Mouse (Mus musculus) kidney, adult 18-20 months (tissue): ENCODE results near the gene Nr4a1.

Experiments used
- DNase-seq: peaks from one replicate; pipeline ENCODE4 v3.0.0; 2021

Gene Nr4a1

GRCm38 (mm10) chr15:101253886-101254795 lies at the start of gene Nr4a1:
Gene Nr4a1, plus strand, starts transcription at chr15:101254269.
- DNase-seq: peak; percentile 78

GRCm38 (mm10) chr15:101204781-101205180 lies 49.3 kb upstream of the Nr4a1 start:
- DNase-seq: no peak

GRCm38 (mm10) chr15:101210228-101210627 lies 43.8 kb upstream of the Nr4a1 start:
- peak; percentile 65 for DNase-seq

- no peak for DNase-seq
These were observed 43.0 kb upstream of the Nr4a1 start for GRCm38 (mm10) chr15:101210998-101211613.

- DNase-seq: peak; percentile 77
These were observed 41.6 kb upstream of the Nr4a1 start for GRCm38 (mm10) chr15:101212435-101212834.

GRCm38 (mm10) chr15:101215136-101215535 lies 38.9 kb upstream of the Nr4a1 start:
- DNase-seq: no peak

GRCm38 (mm10) chr15:101216036-101216435 lies 38.0 kb upstream of the Nr4a1 start:
- no peak for DNase-seq

GRCm38 (mm10) chr15:101220905-101221297 lies 33.2 kb upstream of the Nr4a1 start:
- no peak for DNase-seq

- peak; percentile 94 for DNase-seq
These were observed 32.6 kb upstream of the Nr4a1 start for GRCm38 (mm10) chr15:101221298-101222104.

- no peak for DNase-seq
These were observed 31.1 kb upstream of the Nr4a1 start for GRCm38 (mm10) chr15:101222897-101223482.

- DNase-seq: no peak
These were observed 30.5 kb upstream of the Nr4a1 start for GRCm38 (mm10) chr15:101223596-101223995.

GRCm38 (mm10) chr15:101224006-101224906 lies 29.8 kb upstream of the Nr4a1 start, which contains the start of gene Grasp:
Gene Grasp, plus strand, starts transcription at chr15:101224188.
- DNase-seq: peak; percentile 90

- peak; percentile 46 for DNase-seq
These were observed 29.1 kb upstream of the Nr4a1 start for GRCm38 (mm10) chr15:101224977-101225376.

GRCm38 (mm10) chr15:101227971-101228370 lies 26.1 kb upstream of the Nr4a1 start:
- DNase-seq: peak; percentile 57

- peak; percentile 47 for DNase-seq
These were observed 25.0 kb upstream of the Nr4a1 start for GRCm38 (mm10) chr15:101228866-101229590.

- no peak for DNase-seq
These were observed 23.6 kb upstream of the Nr4a1 start for GRCm38 (mm10) chr15:101230503-101230902.

- peak; percentile 56 for DNase-seq
These were observed 22.9 kb upstream of the Nr4a1 start for GRCm38 (mm10) chr15:101230995-101231647.

- DNase-seq: no peak
These were observed 22.4 kb upstream of the Nr4a1 start for GRCm38 (mm10) chr15:101231648-101232180.

- DNase-seq: no peak
These were observed 21.5 kb upstream of the Nr4a1 start for GRCm38 (mm10) chr15:101232607-101233006.

GRCm38 (mm10) chr15:101233183-101233582 lies 20.9 kb upstream of the Nr4a1 start:
- no peak for DNase-seq
